Mouse (Mus musculus) adipocyte (in vitro differentiated cells): Measurements from ENCODE around the gene Gm11563.
"Not testable (repeated sequence)": the region's sequence is repeated elsewhere in the genome, so short reads cannot be mapped to it uniquely, and the experiment has no call there.

Experiments
- DNase-seq: peaks from one replicate; pipeline ENCODE4 v3.0.0-alpha.2; 2016; ENCODE audit warnings: low spot score

Gene Gm11563

GRCm38 (mm10) chr11:99658467-99659010, at the start of gene Gm11563:
Gene Gm11563 (minus strand): TSS chr11:99658960.
- not testable (repeated sequence) for DNase-seq

DNA sequence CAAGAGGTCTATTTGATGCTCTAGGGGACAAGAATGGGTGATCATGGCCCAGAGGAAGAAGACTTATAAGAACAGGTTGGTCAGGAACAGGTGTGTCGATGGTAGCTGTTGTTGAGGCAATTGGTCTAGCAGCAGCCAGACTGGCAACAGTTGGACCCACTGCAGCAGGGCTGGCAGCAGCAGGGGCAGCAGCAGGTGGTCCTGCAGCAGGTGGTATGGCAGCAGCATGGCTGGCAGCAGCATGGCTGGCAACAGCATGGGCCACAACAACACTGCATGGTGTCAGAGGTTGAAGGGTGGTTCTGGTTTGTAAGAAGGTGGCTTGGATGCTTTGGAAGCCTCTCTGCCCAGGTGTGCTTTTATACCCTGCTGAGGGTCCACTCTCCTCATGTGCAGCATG, 31.7 kb upstream of the Gm11563 start, which contains the start of gene Gm14190:
Gene Gm14190, minus strand, starts transcription at position 278 of the 400 bp plus-strand sequence.
- DNase-seq: no peak

- DNase-seq: not testable (repeated sequence)
Observed at GRCm38 (mm10) chr11:99685235-99685634, 26.5 kb upstream of the Gm11563 start.

- no peak for DNase-seq
Observed at GRCm38 (mm10) chr11:99683481-99683880, 24.7 kb upstream of the Gm11563 start.

DNA sequence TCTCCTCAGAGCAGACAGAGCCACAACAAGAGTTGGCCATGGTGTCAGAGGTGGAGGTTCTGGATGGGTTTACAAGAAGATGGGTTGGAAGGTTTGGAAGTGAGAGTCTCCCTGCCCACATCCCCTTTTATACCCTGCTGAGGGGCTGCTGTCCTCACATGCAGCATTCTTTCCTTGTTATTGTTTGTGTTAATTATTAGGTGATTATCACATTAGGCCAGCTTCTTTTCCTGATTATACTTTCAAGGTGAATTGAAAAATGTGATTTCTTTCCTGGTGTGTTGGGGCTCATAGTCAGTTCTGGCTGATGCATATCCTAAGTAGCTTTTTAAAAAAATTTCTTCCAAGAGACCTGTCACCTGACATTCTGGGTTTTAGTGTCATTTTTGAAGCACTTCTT, 7.1 kb upstream of the Gm11563 start, which contains the start of gene Krtap4-6:
Gene Krtap4-6, minus strand, starts transcription at position 101 of the 400 bp plus-strand sequence.
- DNase-seq: no peak

GRCm38 (mm10) chr11:99662802-99663201, 4.0 kb upstream of the Gm11563 start:
- DNase-seq: no peak

- no peak for DNase-seq
Observed at GRCm38 (mm10) chr11:99659256-99659655, 496 bp upstream of the Gm11563 start.

GRCm38 (mm10) chr11:99657051-99657450, 1.7 kb downstream of the Gm11563 start:
- DNase-seq: no peak

DNA sequence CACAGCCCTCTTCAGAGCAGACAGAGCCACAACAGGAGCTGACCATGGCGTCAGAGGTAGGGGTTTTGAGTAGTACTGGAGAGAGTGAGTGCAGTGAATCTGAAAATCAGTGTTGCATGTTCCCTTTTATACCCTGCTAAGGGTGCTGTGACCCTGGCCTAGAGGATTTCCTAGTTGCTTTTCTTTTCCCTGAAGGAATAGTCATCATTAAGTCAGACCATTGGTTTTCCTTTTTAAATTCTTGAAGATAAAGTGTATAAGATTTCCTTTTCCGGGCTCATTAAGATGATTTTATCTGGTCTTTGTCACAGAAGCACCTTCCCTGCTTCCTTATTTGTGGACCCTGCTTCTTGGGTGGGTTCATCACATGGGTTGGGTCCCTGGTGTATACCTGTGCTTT, 8.6 kb downstream of the Gm11563 start, which contains the start of gene Gm11555:
Gene Gm11555, minus strand, starts transcription at position 101 of the 400 bp plus-strand sequence.
- no peak for DNase-seq

DNA sequence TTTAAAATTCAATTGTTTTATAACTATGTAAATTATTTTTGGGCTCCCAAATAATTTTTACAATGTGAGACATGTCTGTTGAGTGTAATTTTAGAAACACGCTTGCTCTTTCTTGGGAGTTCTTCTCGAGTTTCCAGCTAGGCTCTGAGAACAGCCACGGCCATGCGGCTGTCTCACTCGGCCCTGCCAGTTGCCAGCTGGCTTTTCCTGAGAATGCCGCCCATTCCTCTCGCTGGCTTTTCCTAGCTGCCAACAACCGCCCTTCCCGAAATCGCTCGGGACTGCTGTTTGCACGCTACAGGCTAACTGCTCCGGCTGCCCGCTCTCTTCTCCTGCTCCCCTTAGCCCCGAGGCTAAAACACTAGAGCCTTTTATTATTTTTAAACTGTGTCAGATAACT, 12.3 kb downstream of the Gm11563 start:
- no peak for DNase-seq

GRCm38 (mm10) chr11:99644351-99644750, 14.4 kb downstream of the Gm11563 start:
- DNase-seq: no peak

- DNase-seq: not testable (repeated sequence)
Observed at GRCm38 (mm10) chr11:99643635-99644139, 15.1 kb downstream of the Gm11563 start, which contains the start of gene Krtap4-7. Gene Krtap4-7 (minus strand): TSS chr11:99644089.

DNA sequence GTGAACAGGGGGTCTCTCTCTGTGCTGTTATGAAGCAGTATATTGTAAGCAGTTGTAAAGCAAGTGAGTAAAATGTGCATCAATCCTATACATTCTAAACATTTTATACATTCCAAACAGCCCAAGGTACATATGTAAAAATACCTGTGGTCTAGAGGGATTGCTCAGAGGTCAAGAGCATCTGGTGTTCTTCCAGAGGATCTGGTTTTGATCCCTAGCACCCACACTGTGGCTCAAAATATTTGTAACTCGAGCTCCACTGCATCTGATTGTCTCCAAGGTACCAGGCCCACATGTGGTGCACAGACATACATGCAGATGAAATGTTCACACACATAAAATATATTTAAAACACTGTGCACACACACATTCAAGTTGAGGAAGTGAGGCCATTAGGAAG, 17.8 kb downstream of the Gm11563 start:
- no peak for DNase-seq

GRCm38 (mm10) chr11:99637086-99637485, 21.7 kb downstream of the Gm11563 start:
- DNase-seq: no peak

GRCm38 (mm10) chr11:99634653-99635134, 24.1 kb downstream of the Gm11563 start, which contains the start of gene Krtap4-2:
Gene Krtap4-2 (minus strand): TSS chr11:99635084.
- DNase-seq: no peak

GRCm38 (mm10) chr11:99633293-99633692, 25.5 kb downstream of the Gm11563 start:
- DNase-seq: no peak

- no peak for DNase-seq
Observed at GRCm38 (mm10) chr11:99630890-99631289, 27.9 kb downstream of the Gm11563 start.

DNA sequence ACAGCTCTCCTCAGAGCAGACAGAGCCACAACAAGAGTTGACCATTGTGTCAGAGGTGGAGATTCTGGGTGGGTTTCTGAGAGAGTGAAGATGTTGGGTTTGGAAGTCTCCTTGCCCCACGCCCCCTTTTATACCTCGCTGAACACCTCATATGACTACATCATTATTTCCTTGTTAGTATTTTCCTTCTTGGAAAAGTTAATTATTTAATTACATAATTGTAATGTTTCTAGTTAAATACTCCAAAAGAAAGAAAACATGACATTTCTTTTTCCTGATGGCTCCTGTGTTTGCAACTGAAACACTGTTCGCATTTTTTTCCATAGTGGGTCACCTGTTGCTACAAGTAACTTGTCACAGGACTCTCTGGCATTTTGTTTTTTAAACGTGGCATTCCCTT, 30.6 kb downstream of the Gm11563 start, which contains the start of gene Krtap4-1:
Gene Krtap4-1, minus strand, starts transcription at position 101 of the 400 bp plus-strand sequence.
- DNase-seq: no peak

GRCm38 (mm10) chr11:99620335-99620734, 38.4 kb downstream of the Gm11563 start, which contains the start of gene Gm11562:
Gene Gm11562 (minus strand): TSS chr11:99620435.
- DNase-seq: no peak

DNA sequence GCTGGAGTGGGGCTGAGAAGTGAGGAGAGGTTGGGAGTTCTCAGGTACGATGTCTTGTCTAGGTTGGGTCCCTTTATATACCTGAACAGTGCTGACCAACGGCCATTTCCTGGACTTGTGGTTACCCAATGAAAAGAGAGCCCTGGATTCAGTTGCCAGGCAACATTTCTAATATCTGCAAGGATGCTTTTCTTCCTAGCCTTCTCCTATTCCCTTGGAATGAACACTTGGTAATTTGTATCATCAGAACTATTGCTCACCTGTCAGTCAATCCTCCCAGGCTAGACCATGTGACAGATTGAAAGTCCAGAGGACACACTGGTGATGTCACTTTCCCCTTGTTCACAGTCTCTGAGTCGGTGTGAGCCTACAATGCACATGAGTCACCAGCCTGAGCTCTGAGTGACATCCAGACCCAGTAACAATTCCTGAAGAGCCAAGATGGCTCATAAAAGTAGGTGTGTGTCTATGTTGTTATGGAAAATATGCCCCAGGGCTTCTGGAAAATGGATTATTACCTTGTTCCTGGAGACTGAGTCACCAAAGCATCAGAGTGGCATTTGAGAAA, 43.9 kb downstream of the Gm11563 start, which contains the start of gene Krtap2-4:
Gene Krtap2-4, minus strand, starts transcription at position 51 of the 568 bp plus-strand sequence.
- no peak for DNase-seq

DNA sequence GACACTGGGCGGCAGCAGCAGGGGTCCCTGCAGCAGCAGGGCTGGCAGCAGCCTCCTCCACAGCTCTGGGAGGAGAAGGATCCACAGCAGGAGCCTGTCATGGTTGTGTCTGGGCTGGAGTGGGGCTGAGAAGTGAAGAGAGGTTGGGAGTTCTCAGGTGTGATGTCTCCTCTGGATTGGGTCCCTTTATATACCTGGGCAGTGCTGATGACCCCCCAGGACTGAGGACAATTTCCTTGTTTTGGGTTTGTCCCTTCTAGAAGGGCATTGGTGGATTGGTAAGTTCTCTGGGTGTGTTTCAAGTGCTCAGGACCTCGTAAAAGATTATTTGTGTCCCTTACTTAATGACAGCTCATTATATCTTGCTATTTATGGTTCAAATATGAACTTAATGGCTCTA, 48.7 kb downstream of the Gm11563 start, which contains the start of gene Gm11937:
Gene Gm11937, minus strand, starts transcription at position 101 of the 400 bp plus-strand sequence.
- DNase-seq: not testable (repeated sequence)

- DNase-seq: no peak
Observed at GRCm38 (mm10) chr11:99609126-99609525, 49.6 kb downstream of the Gm11563 start.
